Mouse (Mus musculus): ENCODE measurements around the gene 2200002D01Rik. TPM values are rescaled to one million over a fixed set of nuclear protein-coding genes. Genes with fewer than 3 reads are reported as not detected.

The 2200002D01Rik gene
- polyA plus RNA-seq, 1 experiment from 2014 or later, result 1.5 TPM

- Histone ChIP-seq H3K4me3 (no peak overlapping the region), H3K36me3 (replicated peaks) (no peaks in the 10 kb centered on the region), H3K27ac (no peak overlapping the region), H3K27me3 (replicated peaks) (no peaks in the 10 kb centered on the region), H3K9ac (no peak overlapping the region), H3K4me1 (no peaks in the 10 kb centered on the region), H3K4me2 (no peak overlapping the region), H3K9me3 (no peaks in the 10 kb centered on the region)
- WGBS, result 81% methylated on average over 8 of the region's 8 CpGs
- no peak for ATAC-seq (replicated peaks)
These were observed 23.6 kb upstream of the 2200002D01Rik start for GRCm38 (mm10) chr7:29271687-29272465.

DNA sequence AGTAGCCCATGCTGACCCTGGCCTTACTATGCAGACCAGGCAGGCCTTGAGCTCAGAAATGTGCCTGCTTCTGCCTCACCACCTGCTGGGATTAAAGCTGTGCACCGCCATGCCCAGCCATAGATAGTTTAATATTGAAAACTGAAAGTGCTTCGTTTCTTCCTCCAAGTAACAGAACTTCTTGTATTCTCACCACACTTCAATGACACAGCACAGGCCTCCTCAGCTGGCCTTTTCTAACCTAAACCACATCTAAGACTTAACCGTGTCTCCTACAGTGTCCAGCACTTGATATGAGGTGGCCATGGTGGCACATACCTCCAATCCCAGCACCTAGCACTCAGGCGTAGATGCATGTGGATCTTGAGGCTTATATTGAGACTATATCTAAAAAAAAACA, 22.2 kb upstream of the 2200002D01Rik start:
- WGBS, result 87% methylated on average over 4 of the region's 4 CpGs
- no peak for ATAC-seq (replicated peaks)
- Histone ChIP-seq H3K4me3 (no peak overlapping the region), H3K4me1 (no peaks in the 10 kb centered on the region), H3K9me3 (no peaks in the 10 kb centered on the region), H3K27ac (no peak overlapping the region), H3K36me3 (replicated peaks) (no peaks in the 10 kb centered on the region), H3K9ac (no peak overlapping the region), H3K4me2 (no peak overlapping the region), H3K27me3 (replicated peaks) (no peaks in the 10 kb centered on the region)

- Histone ChIP-seq H3K9ac (no peak overlapping the region), H3K27ac (no peak overlapping the region), H3K27me3 (replicated peaks) (no peaks in the 10 kb centered on the region), H3K4me1 (no peaks in the 10 kb centered on the region), H3K36me3 (replicated peaks) (no peaks in the 10 kb centered on the region), H3K4me2 (no peak overlapping the region), H3K4me3 (no peak overlapping the region), H3K9me3 (no peaks in the 10 kb centered on the region)
- WGBS, result 62% methylated on average over 4 of the region's 4 CpGs
- ATAC-seq (replicated peaks), result no peak
These were observed 18.7 kb upstream of the 2200002D01Rik start for GRCm38 (mm10) chr7:29266931-29267330.

GRCm38 (mm10) chr7:29265636-29266035, 17.4 kb upstream of the 2200002D01Rik start:
- Histone ChIP-seq H3K27me3 (replicated peaks) (no peaks in the 10 kb centered on the region), H3K9ac (no peak overlapping the region), H3K36me3 (replicated peaks) (no peaks in the 10 kb centered on the region), H3K4me1 (no peaks in the 10 kb centered on the region), H3K4me2 (no peak overlapping the region), H3K27ac (no peak overlapping the region), H3K4me3 (no peak overlapping the region), H3K9me3 (no peaks in the 10 kb centered on the region)
- WGBS, result 68% methylated on average over 7 of the region's 7 CpGs
- no peak for ATAC-seq (replicated peaks)

DNA sequence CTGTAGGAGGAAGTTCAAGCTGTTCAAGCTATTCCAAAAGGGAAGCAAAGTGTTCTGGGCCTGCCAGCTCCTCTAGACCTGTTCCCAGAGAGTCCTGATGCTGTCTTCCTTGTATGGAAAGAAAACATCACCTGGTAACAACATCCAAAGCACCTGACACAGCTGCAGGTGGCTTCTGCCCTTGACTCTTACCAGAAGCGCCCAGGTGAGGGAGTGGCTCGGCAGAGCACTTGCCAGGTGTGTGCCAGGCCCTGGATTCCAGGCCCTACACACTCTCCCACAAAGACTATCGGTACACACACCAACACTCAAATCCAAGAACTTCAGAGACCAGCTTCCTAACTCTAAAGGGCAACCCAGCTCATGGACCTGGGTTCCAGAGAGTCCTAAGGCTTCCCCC, 15.6 kb upstream of the 2200002D01Rik start:
- Histone ChIP-seq H3K9ac (no peak overlapping the region), H3K9me3 (no peaks in the 10 kb centered on the region), H3K4me1 (0 out of 2 replicates have a peak, but pooled peaks cover 5% of the 10 kb centered on the region), H3K27ac (no peak overlapping the region), H3K27me3 (replicated peaks) (no peaks in the 10 kb centered on the region), H3K4me3 (no peak overlapping the region), H3K36me3 (replicated peaks) (no peaks in the 10 kb centered on the region), H3K4me2 (no peak overlapping the region)
- WGBS, result 88% methylated on average over 3 of the region's 3 CpGs
- ATAC-seq (replicated peaks), result no peak

DNA sequence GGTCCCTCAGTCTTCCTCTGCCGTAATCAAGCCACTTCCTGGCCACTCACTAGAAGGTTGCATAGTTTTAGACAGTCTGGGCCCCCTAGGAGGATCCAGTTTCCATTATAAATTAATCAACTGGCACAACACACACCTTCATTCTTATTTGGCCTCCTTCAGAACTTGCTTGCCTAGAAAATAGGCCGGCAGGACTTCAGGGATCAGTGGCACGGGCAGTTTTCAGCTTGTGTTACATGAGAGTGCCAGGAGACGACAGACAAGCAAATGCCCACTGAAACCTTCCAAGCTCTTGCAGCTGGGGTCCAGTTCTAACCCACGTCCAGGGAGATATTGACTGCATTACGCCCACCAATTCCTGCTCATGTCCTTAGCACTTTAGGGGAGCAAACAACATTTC, 13.9 kb upstream of the 2200002D01Rik start:
- Histone ChIP-seq H3K4me2 (no peak overlapping the region), H3K4me1 (0 out of 2 replicates have a peak, but pooled peaks cover 5% of the 10 kb centered on the region), H3K27me3 (replicated peaks) (no peaks in the 10 kb centered on the region), H3K27ac (no peak overlapping the region), H3K4me3 (no peak overlapping the region), H3K36me3 (replicated peaks) (no peaks in the 10 kb centered on the region), H3K9ac (no peak overlapping the region), H3K9me3 (no peaks in the 10 kb centered on the region)
- no peak for ATAC-seq (replicated peaks)
- 86% methylated on average over 6 of the region's 6 CpGs for WGBS

DNA sequence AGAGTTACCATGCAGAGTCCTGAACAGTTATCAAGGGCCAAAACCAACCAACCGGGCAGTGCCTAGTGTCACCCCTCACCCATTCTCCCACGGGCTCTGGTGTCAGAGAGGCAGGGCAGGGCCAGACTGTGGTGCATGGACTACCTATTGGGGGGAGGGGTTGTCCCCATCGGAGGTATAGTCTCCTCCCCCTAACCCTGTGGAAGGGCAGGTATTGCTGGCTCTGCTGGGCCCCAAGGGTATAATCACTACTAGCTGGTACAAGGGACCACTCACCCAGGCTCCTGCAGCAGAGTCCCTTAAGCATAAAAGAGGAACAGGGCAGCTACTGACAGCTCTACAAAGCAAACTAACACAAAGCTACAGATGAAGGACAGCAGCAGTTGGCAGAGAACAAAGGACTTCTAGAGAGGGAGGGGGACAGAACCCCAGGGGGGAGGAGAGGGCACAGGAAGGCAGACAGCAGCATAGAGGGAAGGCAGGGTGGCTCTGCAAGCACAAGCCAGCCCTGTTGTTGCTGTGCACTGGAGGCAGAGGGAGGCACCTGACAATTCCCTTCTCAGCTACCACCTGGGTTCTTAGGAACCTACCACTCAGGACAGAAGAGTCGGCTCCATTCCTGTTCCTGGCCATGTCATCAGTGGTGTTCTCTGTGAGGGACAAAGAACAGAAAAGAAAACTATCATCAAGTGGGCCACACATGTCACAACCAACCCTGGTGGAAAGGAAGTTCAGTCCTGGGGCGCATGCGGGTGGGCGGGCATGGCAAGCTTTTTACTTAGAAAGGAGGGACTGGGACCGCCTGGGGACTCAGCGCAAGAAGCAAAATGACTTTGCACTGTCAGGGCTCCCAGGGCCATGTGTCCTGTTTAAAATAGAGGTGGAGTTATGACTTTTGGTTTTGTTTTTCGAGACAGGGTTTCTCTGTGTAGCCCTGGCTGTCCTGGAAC, 11.8 kb upstream of the 2200002D01Rik start:
- Histone ChIP-seq H3K4me1 (0 out of 2 replicates have a peak, but pooled peaks cover 5% of the 10 kb centered on the region), H3K4me3 (no peak overlapping the region), H3K27ac (no peak overlapping the region), H3K27me3 (replicated peaks) (no peaks in the 10 kb centered on the region), H3K9ac (no peak overlapping the region), H3K9me3 (no peaks in the 10 kb centered on the region), H3K36me3 (replicated peaks) (no peaks in the 10 kb centered on the region), H3K4me2 (no peak overlapping the region)
- 62% methylated on average over 10 of the region's 10 CpGs for WGBS
- 0 out of 2 replicates have a peak, but pooled peaks have one; percentile 27 for ATAC-seq (replicated peaks)

DNA sequence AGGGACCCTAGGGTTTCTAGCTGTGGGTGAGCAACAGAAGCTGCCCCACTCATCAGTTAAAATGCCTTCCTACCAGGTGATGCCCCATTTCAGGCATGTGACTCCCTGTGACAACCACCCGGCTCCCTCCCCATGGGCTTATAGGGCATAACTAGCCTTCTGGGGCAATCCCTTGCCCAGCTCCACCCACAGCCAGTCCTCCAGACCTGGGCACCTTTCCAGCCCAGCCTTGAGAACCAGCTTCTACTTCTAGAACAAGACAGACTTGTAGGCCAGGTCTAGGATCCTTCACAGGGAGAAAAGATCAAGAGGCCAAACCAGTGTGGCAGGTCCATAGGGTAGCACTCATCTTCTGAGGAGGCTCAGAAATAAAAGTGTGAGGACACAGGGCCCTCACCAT, 9.1 kb upstream of the 2200002D01Rik start:
- 0 out of 2 replicates have a peak, but pooled peaks cover 5% of the 10 kb centered on the region for H3K4me1 ChIP-seq
- 100% methylated on average over 1 of the region's 1 CpGs for WGBS
- H3K9me3 ChIP-seq, result no peaks in the 10 kb centered on the region
- ATAC-seq (replicated peaks), result no peak
- H3K4me2 ChIP-seq, result no peak overlapping the region
- H3K9ac ChIP-seq, result no peak overlapping the region
- no peak overlapping the region for H3K27ac ChIP-seq
- H3K27me3 ChIP-seq (replicated peaks), result no peaks in the 10 kb centered on the region
- H3K36me3 ChIP-seq (replicated peaks), result no peaks in the 10 kb centered on the region
- no peak overlapping the region for H3K4me3 ChIP-seq

- no peak overlapping the region for H3K4me3 ChIP-seq
- no peak overlapping the region for H3K9ac ChIP-seq
- H3K9me3 ChIP-seq, result no peaks in the 10 kb centered on the region
- 83% methylated on average over 4 of the region's 4 CpGs for WGBS
- no peak overlapping the region for H3K4me2 ChIP-seq
- no peak for ATAC-seq (replicated peaks)
- H3K4me1 ChIP-seq, result 0 out of 2 replicates have a peak, but pooled peaks cover 5% of the 10 kb centered on the region
- H3K27me3 ChIP-seq (replicated peaks), result no peaks in the 10 kb centered on the region
- H3K36me3 ChIP-seq (replicated peaks), result no peaks in the 10 kb centered on the region
- H3K27ac ChIP-seq, result no peak overlapping the region
These were observed 7.6 kb upstream of the 2200002D01Rik start for GRCm38 (mm10) chr7:29255875-29256274.

- no peak overlapping the region for H3K9ac ChIP-seq
- no peak for ATAC-seq (replicated peaks)
These were observed 5.6 kb upstream of the 2200002D01Rik start for GRCm38 (mm10) chr7:29253842-29254241.

GRCm38 (mm10) chr7:29251166-29251565, 2.9 kb upstream of the 2200002D01Rik start:
- no peak overlapping the region for H3K4me3 ChIP-seq
- H3K27me3 ChIP-seq (replicated peaks), result peaks cover 14% of the 10 kb centered on the region
- no peak overlapping the region for H3K4me2 ChIP-seq
- H3K36me3 ChIP-seq (replicated peaks), result no peaks in the 10 kb centered on the region
- ATAC-seq (replicated peaks), result no peak
- no peak overlapping the region for H3K27ac ChIP-seq
- H3K9me3 ChIP-seq, result no peaks in the 10 kb centered on the region
- WGBS, result 89% methylated on average over 3 of the region's 3 CpGs
- no peak overlapping the region for H3K9ac ChIP-seq
- peaks cover 7% of the 10 kb centered on the region; the same call in 1 of the 2 replicates for H3K4me1 ChIP-seq

More at GRCm38 (mm10) chr7:29253842-29254241, 5.6 kb upstream of the 2200002D01Rik start:
- H3K27ac ChIP-seq, result no peak overlapping the region
- no peaks in the 10 kb centered on the region for H3K4me1 ChIP-seq
- no peak overlapping the region for H3K4me2 ChIP-seq
- H3K36me3 ChIP-seq (replicated peaks), result no peaks in the 10 kb centered on the region
- H3K27me3 ChIP-seq (replicated peaks), result no peaks in the 10 kb centered on the region
- no peak overlapping the region for H3K4me3 ChIP-seq
- 55% methylated on average over 5 of the region's 5 CpGs for WGBS
- no peaks in the 10 kb centered on the region for H3K9me3 ChIP-seq

DNA sequence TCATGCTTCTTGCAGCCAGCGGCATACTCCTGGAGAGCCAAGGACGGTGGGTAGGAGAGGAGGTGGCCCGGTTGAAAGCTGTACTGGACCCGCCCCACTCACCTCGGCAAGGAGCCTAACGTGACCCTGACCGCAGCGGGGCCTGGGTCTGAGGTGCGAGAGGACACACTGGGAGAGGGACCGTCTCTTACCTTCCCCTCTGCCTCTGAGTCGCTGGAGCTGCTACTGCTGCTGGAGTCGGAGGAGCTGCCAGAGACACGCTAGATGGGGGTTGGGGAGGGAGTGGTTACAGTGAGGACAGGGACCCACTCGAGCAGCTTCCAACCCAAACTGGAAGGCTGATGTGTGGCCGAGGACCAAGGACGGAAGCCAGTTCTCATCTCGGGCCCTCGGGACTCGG, 560 bp downstream of the 2200002D01Rik start:
- Histone ChIP-seq H3K9me3 (no peaks in the 10 kb centered on the region), H3K9ac (no peak overlapping the region), H3K27me3 (replicated peaks) (peaks cover 14% of the 10 kb centered on the region), H3K36me3 (replicated peaks) (no peaks in the 10 kb centered on the region), H3K4me3 (0 out of 2 replicates have a peak overlapping the region, but pooled peaks have one; percentile 13), H3K4me1 (peaks cover 7% of the 10 kb centered on the region; the same call in 1 of the 2 replicates), H3K4me2 (peak overlapping the region; percentile 33), H3K27ac (no peak overlapping the region)
- ATAC-seq (replicated peaks), result no peak; the same call in 1 of the 2 replicates
- WGBS, result 16% methylated on average over 19 of the region's 19 CpGs

All from midbrain, embryonic 15.5 days (tissue).